Comparison of ENCODE assay signal across 8 mouse cellular contexts in the genomic region with DNA sequence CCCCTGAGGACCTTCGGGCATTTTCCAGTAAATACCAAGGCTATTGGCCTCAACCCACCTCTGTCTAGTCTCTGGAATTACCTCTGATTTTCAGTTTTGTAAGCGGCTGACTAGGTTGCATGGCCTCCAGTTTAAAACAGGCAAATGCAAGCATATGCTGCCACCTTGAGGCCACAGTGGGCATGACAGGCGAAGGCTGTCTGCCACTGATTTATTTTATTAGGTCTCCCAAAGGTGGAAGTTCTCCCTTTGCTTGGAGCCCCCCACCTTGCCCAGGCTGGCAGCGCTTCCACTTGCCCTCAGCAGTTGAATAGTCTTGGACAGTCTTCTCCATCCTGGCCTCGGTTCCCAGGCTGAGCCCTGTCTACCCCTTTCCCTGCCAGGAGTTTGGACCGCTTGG.
DNase-seq lines count a peak whose midpoint lies in the region; ATAC-seq and TF ChIP-seq lines count a peak whose summit lies in the region.

No protein-coding gene starts in this region.

- no peak for TF ChIP-seq POLR2A in bone marrow macrophage, adult 2 months (IDR thresholded peaks at IDR 0.05; ENCODE audit: borderline replicate concordance, low read depth, low read length)
- no peak for TF ChIP-seq POLR2A in embryonic fibroblast, embryonic 13.5 days (IDR thresholded peaks at IDR 0.05; ENCODE audit: low read depth, low read length)

- peak; percentile 37 for DNase-seq in MEL-GATA-1-ER (ENCODE audit: extremely low read depth, low read depth)
- DNase-seq in layer of hippocampus, postnatal 36 days = peak; percentile 83 to 87
- peak; percentile 75 for DNase-seq in right cerebral cortex, postnatal 14 days
- DNase-seq in urinary bladder, postnatal 25 days (ENCODE audit: low spot score) = peak; percentile 79

- no peak overlapping the region for H3K4me3 ChIP-seq in bone marrow macrophage, adult 2 months (ENCODE audit: insufficient read depth, low read length)
- H3K4me3 ChIP-seq in embryonic fibroblast, embryonic 13.5 days (ENCODE audit: insufficient read depth, low read length) = no peak overlapping the region

- no peak overlapping the region for H3K27ac ChIP-seq in bone marrow macrophage, adult 2 months (ENCODE audit: insufficient read depth, low read depth, low read length)
- H3K27ac ChIP-seq in embryonic fibroblast, embryonic 13.5 days (ENCODE audit: insufficient read depth, low read length) = no peak overlapping the region

- H3K4me1 ChIP-seq in bone marrow macrophage, adult 2 months (ENCODE audit: control insufficient read depth, insufficient read depth, low read length) = no peaks in the 10 kb centered on the region
- H3K4me1 ChIP-seq in embryonic fibroblast, embryonic 13.5 days (ENCODE audit: control insufficient read depth, insufficient read depth, low read length) = no peaks in the 10 kb centered on the region

- peak; percentile 64 to 82 for ATAC-seq in hematopoietic stem cell, adult 5-6 weeks (replicated peaks in 1 of 2; ENCODE audit: insufficient read depth in 1 of 2, low FRiP score in 2 of 2, low TSS enrichment in 1 of 2, low read depth in 1 of 2, poor library complexity in 2 of 2, severe bottlenecking in 2 of 2)
- peak; percentile 95 for ATAC-seq in megakaryocyte progenitor cell, adult 5-6 weeks (replicated peaks; ENCODE audit: poor library complexity)

- TF ChIP-seq CTCF in bone marrow macrophage, adult 2 months (IDR thresholded peaks at IDR 0.05; ENCODE audit: low read depth, low read length) = peak; percentile 97
- TF ChIP-seq CTCF in embryonic fibroblast, embryonic 13.5 days (IDR thresholded peaks at IDR 0.05; ENCODE audit: borderline replicate concordance, insufficient read depth, low read length) = peak; percentile 91
